Mouse (Mus musculus): ENCODE data around the gene Gtsf2.
A peak's percentile ranks its signal among the peaks of the same experiment; 100 is the strongest.

GRCm38 (mm10) chr15:103482488-103482887 lies 34.2 kb upstream of the Gtsf2 start:
- TF ChIP-seq CTCF (IDR thresholded peaks at IDR 0.05; ENCODE audit: low read depth) (peak; percentile 40), EP300 (IDR thresholded peaks at IDR 0.05; ENCODE audit: low read depth) (no peak)
